Mouse (Mus musculus) left cerebral cortex, adult 9 months (tissue): Measurements from ENCODE around the gene Cd209a.
"Not testable (repeated sequence)": the region's sequence is repeated elsewhere in the genome, so short reads cannot be mapped to it uniquely, and the experiment has no call there.

ENCODE experiments used
- DNase-seq, 2 experiments: peaks; one replicate each; pipeline ENCODE4 v3.0.0; 2022; ENCODE audit warnings: low spot score in 2 of 2

Gene Cd209a

DNA sequence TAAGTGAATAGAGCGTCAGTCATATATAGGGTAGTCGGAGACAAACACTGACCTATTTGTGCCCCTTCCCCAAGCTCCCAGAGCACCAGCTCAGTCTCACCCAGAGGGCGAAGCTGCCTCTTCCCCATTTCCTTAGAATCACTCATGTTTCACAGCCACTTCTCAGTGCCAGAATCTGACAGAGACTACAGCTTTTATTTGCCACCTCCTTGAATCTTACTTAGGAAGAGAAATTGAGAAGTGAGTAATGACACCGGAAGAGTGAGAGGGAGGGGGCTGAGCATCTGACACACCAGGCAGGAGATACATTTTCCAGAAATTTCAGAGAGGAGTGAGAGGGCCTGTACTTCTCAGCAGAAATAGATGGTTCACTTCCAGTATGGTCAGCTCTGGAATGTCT, at the start of gene Cd209a:
Gene Cd209a (minus strand): TSS at position 224 of the 400 bp plus-strand sequence.
- DNase-seq, result no peak

DNA sequence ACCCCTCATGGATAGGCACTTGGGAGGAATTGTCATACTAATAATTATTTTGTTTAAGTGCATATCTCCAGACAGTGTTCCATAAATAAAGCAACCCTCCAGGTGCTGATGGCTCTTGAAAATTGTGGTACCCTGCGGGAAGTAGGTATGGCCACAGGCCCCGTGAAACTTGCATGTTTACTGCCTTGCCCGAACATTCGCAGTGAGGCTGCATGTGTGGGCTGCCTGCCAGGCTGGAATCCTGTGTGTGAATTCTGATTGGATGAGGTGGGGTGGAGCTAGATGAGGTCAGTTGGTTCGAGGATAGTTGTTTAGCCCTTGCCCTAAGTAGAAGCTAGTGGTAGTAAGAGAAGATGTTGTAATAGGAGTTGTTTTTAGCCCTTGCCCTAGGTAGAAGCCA, 19.9 kb upstream of the Cd209a start:
- not testable (repeated sequence) for DNase-seq

GRCm38 (mm10) chr8:3754261-3754850, 5.6 kb upstream of the Cd209a start:
- no peak for DNase-seq

- no peak for DNase-seq
These were observed 11.8 kb downstream of the Cd209a start for GRCm38 (mm10) chr8:3736947-3737346.

DNA sequence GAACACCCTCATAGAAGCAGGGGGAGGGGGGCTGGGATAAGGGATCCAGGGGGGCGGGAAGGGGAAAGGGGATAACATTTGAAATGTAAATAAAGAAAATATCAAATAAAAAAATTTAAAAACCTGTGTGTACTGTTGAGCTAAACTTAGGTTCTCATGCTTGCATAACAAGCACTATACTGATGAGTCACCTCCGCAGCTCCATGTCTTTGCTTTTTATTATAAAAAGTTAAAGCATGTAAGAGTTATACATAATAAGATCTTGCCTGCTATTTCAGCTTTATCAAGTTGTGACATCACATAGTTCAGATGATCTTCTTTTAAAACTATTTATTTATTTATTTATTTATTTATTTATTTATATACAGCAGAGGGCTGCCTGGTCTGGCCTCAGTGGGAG, 13.2 kb downstream of the Cd209a start:
- no peak for DNase-seq

- DNase-seq, result no peak
These were observed 14.7 kb downstream of the Cd209a start for GRCm38 (mm10) chr8:3734084-3734483.

GRCm38 (mm10) chr8:3721041-3721440, 27.7 kb downstream of the Cd209a start:
- no peak for DNase-seq

- no peak for DNase-seq
These were observed 28.2 kb downstream of the Cd209a start, which contains the start of gene Clec4g for GRCm38 (mm10) chr8:3720551-3720950. Gene Clec4g (minus strand): TSS chr8:3720651.

GRCm38 (mm10) chr8:3718559-3718958, 30.2 kb downstream of the Cd209a start:
- DNase-seq, result peak in 1 of 2 experiments; percentile 72

DNA sequence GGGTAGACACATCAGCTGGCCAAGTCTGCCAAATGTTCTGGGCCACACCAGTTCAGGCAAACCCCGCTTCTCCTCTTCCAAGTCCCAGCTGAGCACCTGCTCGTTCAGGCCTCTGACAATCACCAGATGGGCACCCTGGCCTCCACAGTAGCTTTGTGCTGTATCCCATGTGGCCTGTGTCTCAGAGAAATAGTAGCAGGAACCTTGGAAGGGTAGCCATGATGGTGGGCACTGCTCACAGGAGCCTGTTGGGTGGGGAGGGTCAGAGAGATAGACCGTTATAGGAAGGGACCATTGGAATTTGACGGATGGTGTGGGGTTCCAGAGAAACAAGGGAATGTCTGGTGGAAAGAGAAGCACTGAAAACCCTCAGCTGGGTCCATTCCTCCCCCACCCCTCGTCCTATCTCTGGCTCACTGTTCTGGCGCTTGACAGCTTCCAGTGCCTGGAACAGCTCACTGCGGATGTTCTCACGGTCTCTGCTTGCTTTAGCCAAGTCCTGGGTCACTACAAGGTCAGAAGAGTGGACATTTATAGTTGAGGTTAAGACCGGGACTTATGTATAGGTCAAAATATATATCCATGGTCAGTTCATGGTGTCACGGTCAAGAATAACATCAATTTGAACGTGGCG, 31.3 kb downstream of the Cd209a start:
- DNase-seq, result no peak

DNA sequence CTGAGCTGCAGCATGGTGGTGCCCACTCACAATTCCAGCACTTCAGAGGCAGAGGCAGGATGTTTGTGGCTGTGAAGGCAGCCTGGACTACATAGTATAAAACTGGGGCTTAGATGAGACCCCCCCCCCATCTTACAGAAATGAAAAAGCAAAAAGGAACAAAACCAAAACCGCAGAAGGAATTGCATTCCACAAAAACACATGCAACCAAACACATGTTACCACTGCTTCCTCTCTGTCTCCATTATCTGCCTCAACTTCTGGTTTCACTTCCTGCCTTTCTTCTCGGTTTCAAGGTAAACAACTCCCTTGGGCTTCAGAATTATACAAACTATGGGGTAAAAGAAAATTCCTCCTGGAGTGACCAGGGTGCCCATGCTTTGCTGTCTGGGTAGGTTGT, 37.1 kb downstream of the Cd209a start:
- DNase-seq, result no peak

DNA sequence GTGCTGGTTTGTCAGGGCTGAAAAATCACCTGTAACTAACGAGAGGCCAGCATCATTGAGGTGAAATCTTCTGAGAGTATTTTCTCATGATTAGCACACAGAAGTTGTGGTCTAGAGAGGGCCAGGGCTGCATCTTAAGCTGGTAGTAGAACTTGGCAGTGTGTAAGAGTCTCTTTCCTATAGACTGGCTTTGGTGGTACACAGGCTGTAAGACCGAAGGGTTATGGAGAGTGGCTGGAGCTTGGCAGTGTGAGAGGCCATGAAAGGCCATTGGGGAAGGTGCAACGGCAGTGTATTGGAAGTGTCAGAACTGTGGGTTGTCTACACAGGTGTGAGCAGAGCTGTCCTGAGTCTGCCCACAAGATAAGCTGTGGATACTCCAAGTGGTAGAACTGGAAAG, 38.5 kb downstream of the Cd209a start:
- DNase-seq, result no peak

DNA sequence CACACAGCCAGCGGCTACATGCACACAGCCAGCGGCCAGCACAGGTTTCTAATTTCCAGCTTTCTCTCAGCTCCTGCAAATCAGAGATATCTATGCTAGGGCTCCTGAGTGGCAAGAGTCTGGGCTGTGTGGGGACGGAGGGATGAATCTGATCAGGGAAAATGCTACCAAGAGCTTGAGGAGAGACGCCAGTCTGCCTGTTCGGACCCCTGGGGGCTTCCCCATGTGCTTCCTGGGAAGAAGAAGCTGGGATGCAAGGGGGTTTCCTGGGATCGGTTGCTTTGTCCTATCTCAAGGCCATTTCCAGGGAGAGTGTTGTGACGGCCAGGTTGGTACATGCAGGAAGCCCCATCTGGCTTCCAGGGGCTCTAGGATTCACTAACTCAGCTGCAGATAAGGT, 41.2 kb downstream of the Cd209a start:
- DNase-seq, result no peak

DNA sequence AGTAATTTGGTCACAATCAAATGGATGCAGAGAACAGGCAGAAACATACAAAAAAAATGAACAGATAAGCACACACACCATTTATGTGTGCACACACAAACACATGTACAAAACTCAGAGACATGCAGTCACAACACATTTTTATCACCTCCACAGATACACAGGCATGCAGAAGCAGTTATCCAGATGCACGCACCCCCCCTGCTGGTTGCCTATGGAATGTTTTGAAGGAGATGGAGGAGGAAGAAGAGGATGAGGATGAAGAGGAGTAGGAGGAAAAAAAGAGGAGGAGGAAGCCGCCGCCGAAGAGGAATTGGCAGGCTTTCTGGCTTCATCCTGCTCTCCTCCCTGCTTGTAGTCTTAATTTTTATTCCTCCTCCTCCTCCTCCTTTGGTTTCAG, 43.1 kb downstream of the Cd209a start:
- no peak for DNase-seq

GRCm38 (mm10) chr8:3701491-3701890, 47.3 kb downstream of the Cd209a start:
- no peak for DNase-seq

DNA sequence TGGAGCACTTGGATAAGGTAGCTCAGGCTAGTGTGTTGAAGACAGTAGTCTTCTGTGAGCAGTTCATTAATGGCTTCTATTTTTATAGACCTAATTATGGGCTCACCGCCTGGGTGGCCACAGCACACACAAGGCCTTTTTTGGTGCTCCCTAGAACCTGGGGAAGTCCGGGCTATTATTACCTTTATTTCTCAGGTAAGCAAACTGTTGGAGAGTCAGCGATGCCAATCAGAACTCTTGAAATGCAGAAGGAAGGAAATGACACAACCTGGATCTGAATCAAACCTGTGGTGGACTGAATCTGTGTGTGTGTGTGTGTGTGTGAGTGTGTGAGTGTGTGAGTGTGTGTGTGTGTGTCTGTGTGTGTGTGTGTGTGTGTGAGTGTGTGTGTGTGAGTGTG, 54.7 kb downstream of the Cd209a start, which contains the start of gene Fcer2a:
Gene Fcer2a (minus strand): TSS at position 55 of the 400 bp plus-strand sequence.
- DNase-seq, result no peak
